Comparison of ENCODE assay signal across 11 mouse cellular contexts in the genomic region with DNA sequence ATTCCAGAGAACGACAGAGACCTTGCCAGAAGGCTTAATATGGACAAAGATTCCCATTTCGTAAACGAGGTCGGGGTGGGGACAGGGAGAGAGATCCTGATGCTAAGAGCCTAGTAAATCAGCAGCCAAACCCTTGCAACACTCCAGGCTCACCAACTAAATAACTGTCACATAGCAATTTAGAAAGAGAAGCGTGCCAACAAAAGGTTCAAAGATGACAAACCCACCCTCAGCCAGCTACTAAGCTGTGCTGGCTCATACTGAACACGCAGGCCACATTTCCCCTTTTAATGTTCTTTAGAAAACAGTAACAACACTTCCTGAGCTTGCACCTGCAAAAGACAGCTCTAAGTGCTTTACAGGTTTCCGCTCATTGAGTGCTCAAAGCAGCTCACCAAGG. TPM values are rescaled to one million over a fixed set of nuclear protein-coding genes. Genes with fewer than 3 reads are reported as not detected.
DNase-seq lines count a peak whose midpoint lies in the region; ATAC-seq lines count a peak whose summit lies in the region.
"Had no signal": no experiment of that assay in that cellular context is flagged by ENCODE, and none has a peak within 500 bp of the region (broad histone marks: within the 10 kb centered on the region; RNA-seq: fewer than 3 reads in every experiment).

No protein-coding gene starts in this region.

- 82% methylated on average over 7 of the region's 7 CpGs for WGBS in midbrain, embryonic 13.5 days

- 0 out of 2 replicates have a peak, but pooled peaks have one; percentile 28 for ATAC-seq in megakaryocyte-erythroid progenitor cell, adult 5-6 weeks (replicated peaks; ENCODE audit: low FRiP score, low TSS enrichment, poor library complexity, severe bottlenecking)
- no peak for ATAC-seq in midbrain, embryonic 13.5 days
- ATAC-seq: forebrain, embryonic 13.5 days had no signal

- no peaks in the 10 kb centered on the region for H3K9me3 ChIP-seq in midbrain, embryonic 13.5 days
- H3K9me3 ChIP-seq: forebrain, embryonic 13.5 days; hindbrain, embryonic 12.5 days had no signal

- H3K27me3 ChIP-seq in midbrain, embryonic 13.5 days = no peaks in the 10 kb centered on the region
- H3K27me3 ChIP-seq: forebrain, embryonic 13.5 days; hindbrain, embryonic 12.5 days had no signal

- no peaks in the 10 kb centered on the region for H3K36me3 ChIP-seq in midbrain, embryonic 13.5 days
- H3K36me3 ChIP-seq: hindbrain, embryonic 12.5 days had no signal

- peak; percentile 33 for DNase-seq in adrenal gland, postnatal 10 days
- DNase-seq in adrenal gland, postnatal 25 days = no peak
- DNase-seq in adipocyte (ENCODE audit: low spot score) = peak; percentile 34
- DNase-seq in kidney, postnatal 10 days = peak; percentile 9
- no peak for DNase-seq in left cerebral cortex, adult 9 months (ENCODE audit: low spot score in 2 of 2)
- no peak for DNase-seq in cerebellum, postnatal 10 days

- no peak overlapping the region for H3K4me3 ChIP-seq in midbrain, embryonic 13.5 days (replicated peaks)
- H3K4me3 ChIP-seq: forebrain, embryonic 13.5 days; hindbrain, embryonic 12.5 days had no signal

- H3K4me2 ChIP-seq in midbrain, embryonic 13.5 days (replicated peaks) = no peak overlapping the region
- H3K4me2 ChIP-seq: forebrain, embryonic 13.5 days; hindbrain, embryonic 12.5 days; liver, embryonic 11.5 days had no signal

- no peaks in the 10 kb centered on the region for H3K4me1 ChIP-seq in midbrain, embryonic 13.5 days (replicated peaks)
- H3K4me1 ChIP-seq: forebrain, embryonic 13.5 days; hindbrain, embryonic 12.5 days had no signal

- no peak overlapping the region for H3K27ac ChIP-seq in midbrain, embryonic 13.5 days
- H3K27ac ChIP-seq: forebrain, embryonic 13.5 days; hindbrain, embryonic 12.5 days had no signal

- H3K9ac ChIP-seq in midbrain, embryonic 13.5 days (replicated peaks) = no peak overlapping the region
- H3K9ac ChIP-seq: forebrain, embryonic 13.5 days; hindbrain, embryonic 12.5 days had no signal

RNA-seq across cellular contexts. Expression of gene Sqor, which starts 24.3 kb away (rescaled TPM):
- total RNA-seq in adrenal gland, postnatal 10 days (2021) = 10 to 100 TPM; 45.4 to 59.1 TPM
- total RNA-seq in adrenal gland, postnatal 25 days (2021) = 50.2 and 57.3 TPM in 2 replicates
- total RNA-seq in megakaryocyte-erythroid progenitor cell, adult 5-6 weeks (2014; fragmentation: Nextera tagmentation) = 42.0 and 58.0 TPM in 2 replicates
- 32.6 and 48.8 TPM in 2 replicates for total RNA-seq in megakaryocyte-erythroid progenitor cell, adult 5-6 weeks (2017)
- polyA plus RNA-seq in midbrain, embryonic 13.5 days (2015; fragmentation: Nextera tagmentation; extraction: Ambion mirVana) = 2.6 and 3.4 TPM in 2 replicates

RNA-seq across cellular contexts. Expression of gene Bloc1s6, which starts 51.0 kb away (rescaled TPM):
- 10 to 100 TPM; 21.8 to 27.6 TPM for total RNA-seq in adrenal gland, postnatal 10 days (2021)
- total RNA-seq in adrenal gland, postnatal 25 days (2021) = 26.2 and 38.4 TPM in 2 replicates
- 14.7 and 16.3 TPM in 2 replicates for total RNA-seq in megakaryocyte-erythroid progenitor cell, adult 5-6 weeks (2014; fragmentation: Nextera tagmentation)
- 21.1 and 27.6 TPM in 2 replicates for total RNA-seq in megakaryocyte-erythroid progenitor cell, adult 5-6 weeks (2017)
- polyA plus RNA-seq in midbrain, embryonic 13.5 days (2015; fragmentation: Nextera tagmentation; extraction: Ambion mirVana) = 94.4 and 105 TPM in 2 replicates

Comparison
In these comparisons a context has a peak if more than half of its experiments do, and no peak if none do; other contexts are left out.
1. DNase-seq: peak in adrenal gland, postnatal 10 days (single experiment), adipocyte (single experiment) and kidney, postnatal 10 days (single experiment); none in adrenal gland, postnatal 25 days (single experiment), left cerebral cortex, adult 9 months (0 of 2) and cerebellum, postnatal 10 days (0 of 2).